Mouse (Mus musculus): ENCODE data around the gene Gm17606.

The Gm17606 gene

GRCm38 (mm10) chr14:54621133-54621532 lies 19.6 kb upstream of the Gm17606 start, which contains the start of gene Psmb11:
TSS of gene Psmb11 (plus strand) at chr14:54621433.
- in situ Hi-C loops (cut with MboI; ENCODE audit: unreplicated experiment in 2 of 2): no loop called here

DNA sequence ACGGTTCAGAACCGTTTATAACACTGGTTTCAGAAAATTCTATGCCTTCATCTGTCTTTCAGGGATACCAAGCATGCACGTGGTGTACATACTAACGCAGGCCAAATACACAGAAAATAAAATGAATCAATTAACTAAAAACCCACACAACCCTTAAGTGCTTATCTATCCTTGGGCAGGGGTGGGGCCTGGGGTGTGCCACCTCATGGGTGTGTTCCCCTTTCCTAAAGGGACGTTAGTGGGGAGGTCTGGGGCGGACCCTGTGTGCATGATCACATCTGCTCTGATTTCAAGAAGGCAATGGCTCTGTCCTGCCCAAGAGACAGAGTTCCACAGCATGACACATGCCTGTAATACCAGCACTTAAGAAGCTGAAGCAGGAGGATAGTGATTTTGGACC lies 17.4 kb upstream of the Gm17606 start:
- in situ Hi-C loops (cut with MboI; ENCODE audit: unreplicated experiment in 2 of 2): no loop called here

DNA sequence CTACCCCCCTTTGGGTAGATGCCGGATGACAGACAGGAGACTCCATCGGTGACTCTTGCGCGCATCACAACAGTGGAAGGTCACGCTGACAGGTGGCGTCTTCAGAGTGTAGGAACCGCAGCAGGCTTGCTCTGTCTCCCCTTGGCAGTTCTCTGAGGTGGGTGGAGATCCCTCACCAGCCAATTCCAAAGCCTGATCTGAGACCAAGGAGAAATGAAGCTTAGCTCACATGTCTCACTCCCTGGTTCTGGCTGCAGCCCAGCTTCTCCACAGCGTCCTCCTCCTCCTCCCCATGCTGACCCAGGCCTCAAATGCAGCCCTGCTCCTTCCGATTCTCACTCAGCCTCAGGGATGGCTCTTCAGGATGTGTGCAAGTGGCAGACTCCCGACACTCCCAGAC lies 15.8 kb upstream of the Gm17606 start:
- in situ Hi-C loops (cut with MboI; ENCODE audit: unreplicated experiment in 2 of 2): loop anchor here in 1 of 2 experiments (25.0 kb wide), 1 partner anchor 563 kb away; no protein-coding TSS in a partner anchor

- in situ Hi-C loops (cut with MboI; ENCODE audit: unreplicated experiment in 2 of 2): loop anchor here in 1 of 2 experiments (25.0 kb wide), 1 partner anchor 566 kb away; no protein-coding TSS in a partner anchor
Observed at GRCm38 (mm10) chr14:54628103-54628502, 12.6 kb upstream of the Gm17606 start.

GRCm38 (mm10) chr14:54629797-54630196 lies 11.0 kb upstream of the Gm17606 start:
- in situ Hi-C loops (cut with MboI; ENCODE audit: unreplicated experiment in 2 of 2): loop anchor here in 1 of 2 experiments (25.0 kb wide), 1 partner anchor 567 kb away; no protein-coding TSS in a partner anchor

DNA sequence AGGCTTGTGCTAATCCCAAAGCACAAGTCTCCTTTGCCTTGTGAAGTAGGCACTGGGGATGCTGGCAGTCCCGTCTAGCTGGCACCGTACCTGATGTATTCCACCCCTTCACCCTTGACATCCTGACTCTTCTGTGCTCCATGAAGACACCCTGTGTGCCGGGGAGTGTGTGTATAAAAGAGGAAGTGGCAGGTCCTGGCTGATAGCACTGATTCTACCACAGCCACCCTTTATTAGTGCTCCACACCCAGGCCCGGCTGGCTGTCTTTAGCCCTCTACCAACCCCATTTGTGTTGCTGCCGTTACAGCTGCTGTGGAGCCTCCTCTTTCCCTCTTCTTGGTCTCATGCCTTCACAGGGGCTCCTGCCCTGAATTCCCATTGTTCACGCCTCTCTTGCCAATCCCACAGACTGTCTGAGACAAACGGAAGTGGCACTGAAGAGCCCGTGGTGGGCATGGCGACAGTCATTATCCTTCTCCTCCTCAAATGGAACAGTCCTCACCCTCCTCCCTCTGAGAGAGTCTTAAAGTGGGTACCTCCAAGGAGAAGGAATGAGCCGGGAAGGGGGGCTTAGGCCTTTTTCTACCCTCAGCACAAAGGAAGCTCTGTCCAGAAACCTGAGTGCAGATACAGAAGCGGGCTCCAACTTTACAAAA lies 10.0 kb upstream of the Gm17606 start:
- in situ Hi-C loops (cut with MboI; ENCODE audit: unreplicated experiment in 2 of 2): loop anchor here in 1 of 2 experiments (25.0 kb wide), 1 partner anchor 568 kb away; no protein-coding TSS in a partner anchor

DNA sequence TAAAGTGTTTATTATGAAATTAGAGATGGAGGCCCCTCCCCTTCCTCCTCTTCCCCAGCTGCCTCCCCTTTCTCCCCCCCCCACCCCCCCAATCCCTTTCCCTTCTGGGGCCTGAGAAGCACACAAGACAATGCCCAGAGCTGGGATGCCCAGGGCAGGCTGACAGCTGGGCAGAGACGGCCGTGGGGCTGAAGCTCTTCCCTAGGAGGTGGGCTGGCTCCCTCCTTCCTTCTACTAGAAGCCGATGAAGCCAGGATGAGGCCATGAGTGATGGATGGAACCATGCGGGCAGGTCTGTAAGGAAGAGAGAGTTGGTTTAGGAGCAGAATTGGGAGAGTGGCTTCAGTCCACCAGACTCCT lies 9.5 kb upstream of the Gm17606 start:
- in situ Hi-C loops (cut with MboI; ENCODE audit: unreplicated experiment in 2 of 2): loop anchor here in 1 of 2 experiments (25.0 kb wide), 1 partner anchor 569 kb away; no protein-coding TSS in a partner anchor

GRCm38 (mm10) chr14:54632252-54632651 lies 8.5 kb upstream of the Gm17606 start:
- in situ Hi-C loops (cut with MboI; ENCODE audit: unreplicated experiment in 2 of 2): loop anchor here in 1 of 2 experiments (25.0 kb wide), 1 partner anchor 570 kb away; no protein-coding TSS in a partner anchor

- in situ Hi-C loops (cut with MboI; ENCODE audit: unreplicated experiment in 2 of 2): loop anchor here in 1 of 2 experiments (25.0 kb wide), 1 partner anchor 572 kb away; no protein-coding TSS in a partner anchor
Observed at GRCm38 (mm10) chr14:54634182-54634581, 6.6 kb upstream of the Gm17606 start.

GRCm38 (mm10) chr14:54636954-54637353 lies 3.8 kb upstream of the Gm17606 start:
- in situ Hi-C loops (cut with MboI; ENCODE audit: unreplicated experiment in 2 of 2): loop anchor here (5.0 to 25.0 kb wide), 2 partner anchors 65 to 575 kb away; no protein-coding TSS in a partner anchor

DNA sequence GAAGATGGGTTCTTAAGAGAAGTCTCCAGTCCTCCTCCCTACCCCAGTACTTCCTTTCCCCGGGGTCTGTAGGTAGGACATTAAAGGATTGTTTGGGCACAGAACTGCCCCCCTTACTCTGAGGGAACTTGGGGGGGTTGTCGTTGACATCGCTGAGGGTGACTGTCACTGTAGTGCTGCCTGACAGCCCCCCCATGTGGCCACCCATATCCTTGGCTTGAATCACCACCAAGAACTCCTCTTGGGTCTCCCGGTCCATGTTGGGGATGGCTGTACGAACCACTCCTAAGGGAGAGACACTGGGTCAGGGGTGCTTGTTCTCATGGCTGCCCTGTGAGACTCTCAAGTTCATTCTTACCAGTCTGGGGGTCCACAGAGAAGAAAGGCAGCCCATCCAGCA lies 2.5 kb upstream of the Gm17606 start:
- in situ Hi-C loops (cut with MboI; ENCODE audit: unreplicated experiment in 2 of 2): loop anchor here (5.0 to 25.0 kb wide), 2 partner anchors 66 to 576 kb away; no protein-coding TSS in a partner anchor

GRCm38 (mm10) chr14:54640121-54640520 lies 631 bp upstream of the Gm17606 start:
- in situ Hi-C loops (cut with MboI; ENCODE audit: unreplicated experiment in 2 of 2): loop anchor here (10.0 to 25.0 kb wide), 3 partner anchors 115 to 578 kb away; partner anchors contain the start of gene Mrpl52 (in 1 of the 2)

GRCm38 (mm10) chr14:54641305-54641969 lies 685 bp downstream of the Gm17606 start, which contains the start of gene Cdh24:
TSS of gene Cdh24 (minus strand) at chr14:54641364.
- in situ Hi-C loops (cut with MboI; ENCODE audit: unreplicated experiment in 2 of 2): loop anchor here (10.0 to 25.0 kb wide), 3 partner anchors 117 to 579 kb away; partner anchors contain the start of gene Mrpl52 (in 1 of the 2)

DNA sequence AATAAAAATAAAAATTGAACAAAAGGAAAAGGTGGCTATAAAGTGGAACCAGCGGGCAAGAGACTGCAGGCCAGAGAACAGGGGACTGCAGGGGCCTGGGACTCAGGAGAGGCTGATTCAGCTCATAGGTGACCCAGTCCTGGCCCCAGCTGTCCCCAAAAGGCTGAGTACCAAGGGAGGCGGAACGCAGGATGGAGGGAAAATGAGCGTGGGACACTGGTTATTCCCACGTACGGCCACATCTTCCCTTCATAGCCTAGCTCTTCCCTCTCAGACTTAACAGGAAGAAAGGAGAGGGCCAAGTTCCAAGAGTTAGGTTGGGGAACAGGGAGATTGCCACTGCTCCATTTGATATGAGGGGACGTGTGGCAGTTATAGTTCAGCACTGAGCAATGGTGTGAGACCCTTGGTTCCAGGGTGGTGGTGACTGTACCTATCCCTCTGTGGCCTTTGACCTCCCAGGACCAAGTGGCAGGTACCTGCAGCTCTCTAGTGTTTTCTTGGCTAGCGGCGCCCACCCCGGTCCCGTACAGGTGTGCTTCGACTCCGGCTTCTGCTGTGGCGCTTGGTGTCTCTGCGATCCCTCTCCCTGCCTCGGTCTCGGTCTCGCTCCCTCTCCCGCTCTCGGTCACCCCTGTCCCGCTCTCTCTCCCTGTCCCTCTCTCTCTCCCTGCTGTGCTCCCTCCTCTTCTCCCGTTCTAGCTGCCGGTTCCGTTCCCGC lies 1.6 kb downstream of the Gm17606 start:
- in situ Hi-C loops (cut with MboI; ENCODE audit: unreplicated experiment in 2 of 2): loop anchor here (10.0 to 25.0 kb wide), 3 partner anchors 118 to 580 kb away; partner anchors contain the start of gene Mrpl52 (in 1 of the 2)

- in situ Hi-C loops (cut with MboI; ENCODE audit: unreplicated experiment in 2 of 2): loop anchor here (10.0 to 25.0 kb wide), 3 partner anchors 118 to 581 kb away; partner anchors contain the start of gene Mrpl52 (in 1 of the 2)
Observed at GRCm38 (mm10) chr14:54643011-54643410, 2.3 kb downstream of the Gm17606 start.

DNA sequence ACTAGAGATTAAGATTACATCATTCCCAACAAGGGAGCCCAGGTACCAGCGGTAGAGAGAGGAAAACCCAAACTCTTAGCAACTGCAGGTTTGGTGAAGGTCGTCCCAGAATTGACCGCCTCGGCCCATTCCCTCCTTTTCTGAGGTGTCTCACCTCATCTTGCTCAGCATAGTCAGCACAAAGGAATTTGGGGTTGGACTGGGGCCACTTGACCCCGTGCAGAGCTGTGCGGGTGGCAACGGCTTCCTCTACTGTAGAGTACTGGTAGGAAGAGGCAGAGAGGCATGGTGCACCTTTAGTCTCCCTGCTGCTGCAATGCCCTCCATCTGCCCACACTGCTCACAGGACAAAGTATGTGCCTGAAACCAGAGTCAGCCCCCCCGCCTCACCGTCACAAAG lies 3.5 kb downstream of the Gm17606 start:
- in situ Hi-C loops (cut with MboI; ENCODE audit: unreplicated experiment in 2 of 2): loop anchor here (10.0 to 25.0 kb wide), 3 partner anchors 119 to 582 kb away; partner anchors contain the start of gene Mrpl52 (in 1 of the 2)

GRCm38 (mm10) chr14:54646455-54646854 lies 5.7 kb downstream of the Gm17606 start:
- in situ Hi-C loops (cut with MboI; ENCODE audit: unreplicated experiment in 2 of 2): loop anchor here (5.0 to 25.0 kb wide), 5 partner anchors 122 to 589 kb away; partner anchors contain the start of gene Mrpl52 (in 1 of the 2)

- in situ Hi-C loops (cut with MboI; ENCODE audit: unreplicated experiment in 2 of 2): loop anchor here (5.0 to 25.0 kb wide), 5 partner anchors 122 to 590 kb away; partner anchors contain the start of gene Mrpl52 (in 1 of the 2)
Observed at GRCm38 (mm10) chr14:54646898-54647636, 6.3 kb downstream of the Gm17606 start.

- in situ Hi-C loops (cut with MboI; ENCODE audit: unreplicated experiment in 2 of 2): loop anchor here (5.0 to 25.0 kb wide), 5 partner anchors 123 to 591 kb away; partner anchors contain the start of gene Mrpl52 (in 1 of the 2)
Observed at GRCm38 (mm10) chr14:54647900-54648299, 7.1 kb downstream of the Gm17606 start.

Measured in v-Abl transformed pro-B cells (cell line).